Mouse (Mus musculus) midbrain, embryonic 15.5 days (tissue): ENCODE data around the gene Ncoa7. TPM values are rescaled to one million over a fixed set of nuclear protein-coding genes. Genes with fewer than 3 reads are reported as not detected.

Experiments used
- ATAC-seq: fragments of 200-750 bp; cut with Nextera tagmentation; replicated peaks from 2 replicates; pipeline ENCODE4 v1.8.0; 2017; ENCODE audit warnings: moderate TSS enrichment
- H3K27ac ChIP-seq: fragments of 300-500 bp; sonication (generic); 2 replicates; pipeline ENCODE4 v1.5.1; 2015; ENCODE audit warnings: mild to moderate bottlenecking, inconsistent platforms
- H3K27me3 ChIP-seq: fragments of 300-500 bp; sonication (generic); replicated peaks from 2 replicates; pipeline ENCODE4 v1.6.1; 2015; ENCODE audit warnings: inconsistent platforms
- H3K36me3 ChIP-seq: fragments of 300-500 bp; sonication (generic); replicated peaks from 2 replicates; pipeline ENCODE4 v1.6.1; 2015; ENCODE audit warnings: inconsistent platforms
- H3K4me1 ChIP-seq: fragments of 300-500 bp; sonication (generic); 2 replicates; pipeline ENCODE4 v1.6.1; 2015; ENCODE audit warnings: inconsistent platforms
- H3K4me2 ChIP-seq: fragments of 300-500 bp; sonication (generic); 2 replicates; pipeline ENCODE4 v1.6.1; 2015; ENCODE audit warnings: inconsistent platforms, mild to moderate bottlenecking, moderate library complexity
- H3K4me3 ChIP-seq: fragments of 300-500 bp; sonication (generic); 2 replicates; pipeline ENCODE4 v1.5.1; 2015; ENCODE audit warnings: mild to moderate bottlenecking, inconsistent platforms
- H3K9ac ChIP-seq: fragments of 300-500 bp; sonication (generic); 2 replicates; pipeline ENCODE4 v1.6.1; 2015; ENCODE audit warnings: mild to moderate bottlenecking, inconsistent platforms
- H3K9me3 ChIP-seq: fragments of 300-500 bp; sonication (generic); 2 replicates; pipeline ENCODE4 v1.6.1; 2016; ENCODE audit warnings: inconsistent platforms
- WGBS: fragments of 180-500 bp; shearing (Covaris S2); methylation state at CpG from one replicate; pipeline ENCODE4 v1.1.7; 2015; ENCODE audit warnings: mixed read lengths; 5-methylcytosine and 5-hydroxymethylcytosine counted together
- polyA plus RNA-seq: library from polyadenylated mRNA; unstranded; fragments of >200 nt; fragmentation: Nextera tagmentation; extraction: Ambion mirVana; gene quantifications from 2 replicates; pipeline ENCODE4 v1.2.1, GENCODE M21; 2015

Gene Ncoa7
- polyA plus RNA-seq, 1 experiment from 2014 or later: 19.8 TPM

DNA sequence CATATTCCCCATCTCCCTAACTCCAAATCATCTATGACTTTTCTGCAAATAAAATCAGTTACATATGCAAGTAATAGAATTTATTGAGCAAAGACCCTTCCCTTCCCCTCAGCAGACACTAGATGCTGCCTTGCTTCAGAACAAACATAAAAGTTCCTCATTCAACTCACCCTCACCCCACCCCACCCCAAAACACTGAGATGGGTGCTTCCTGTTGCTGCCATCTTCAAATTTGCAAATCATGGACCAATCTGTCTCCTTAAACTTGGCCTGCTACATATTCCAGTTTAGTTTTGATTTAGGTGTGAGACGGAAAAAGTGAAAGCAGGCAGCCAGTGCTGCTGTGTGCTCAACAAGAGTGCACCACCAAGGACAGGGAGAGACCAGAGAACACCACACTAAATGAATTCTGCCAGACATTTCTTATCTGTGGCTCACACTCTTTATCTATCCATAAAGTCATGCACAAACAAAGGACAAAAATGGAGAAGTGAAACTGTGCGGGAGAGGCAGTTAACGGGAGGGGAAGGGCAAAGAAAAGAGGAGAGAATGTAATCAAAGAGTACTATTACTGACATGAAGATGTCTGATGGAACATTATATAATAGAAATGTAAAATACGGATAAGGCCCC, 48.2 kb downstream of the Ncoa7 start:
- H3K36me3 ChIP-seq: no peaks in the 10 kb centered on the region
- no peak overlapping the region for H3K4me2 ChIP-seq
- 69% methylated on average over 4 of the region's 4 CpGs for WGBS
- no peaks in the 10 kb centered on the region for H3K9me3 ChIP-seq
- no peak overlapping the region for H3K27ac ChIP-seq
- no peaks in the 10 kb centered on the region for H3K27me3 ChIP-seq
- no peak for ATAC-seq
- no peaks in the 10 kb centered on the region for H3K4me1 ChIP-seq
- no peak overlapping the region for H3K9ac ChIP-seq
- H3K4me3 ChIP-seq: no peak overlapping the region

DNA sequence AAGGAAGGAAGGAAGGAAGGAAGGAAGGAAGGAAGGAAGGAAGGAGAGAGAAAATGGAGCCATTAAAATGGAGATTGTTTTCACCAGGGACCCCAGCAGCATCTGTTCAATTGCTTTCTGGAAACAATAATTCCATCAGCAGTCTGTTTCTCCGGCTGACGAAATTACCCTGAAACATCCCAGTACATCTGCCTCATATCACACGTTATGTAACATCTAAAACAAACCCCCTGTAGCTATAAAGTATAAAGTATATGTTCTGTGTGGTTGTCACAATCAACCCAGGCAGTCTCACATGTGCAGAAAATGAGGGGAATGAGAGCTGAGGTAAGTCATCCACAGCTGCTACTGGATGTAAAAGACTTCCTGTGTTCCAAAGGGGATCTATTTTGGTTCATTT, 49.0 kb downstream of the Ncoa7 start:
- Histone ChIP-seq H3K27me3 (no peaks in the 10 kb centered on the region), H3K9ac (no peak overlapping the region), H3K4me2 (no peak overlapping the region), H3K27ac (no peak overlapping the region), H3K36me3 (no peaks in the 10 kb centered on the region), H3K9me3 (no peaks in the 10 kb centered on the region), H3K4me3 (no peak overlapping the region), H3K4me1 (no peaks in the 10 kb centered on the region)
- no peak for ATAC-seq
- 79% methylated on average over 3 of the region's 3 CpGs for WGBS

DNA sequence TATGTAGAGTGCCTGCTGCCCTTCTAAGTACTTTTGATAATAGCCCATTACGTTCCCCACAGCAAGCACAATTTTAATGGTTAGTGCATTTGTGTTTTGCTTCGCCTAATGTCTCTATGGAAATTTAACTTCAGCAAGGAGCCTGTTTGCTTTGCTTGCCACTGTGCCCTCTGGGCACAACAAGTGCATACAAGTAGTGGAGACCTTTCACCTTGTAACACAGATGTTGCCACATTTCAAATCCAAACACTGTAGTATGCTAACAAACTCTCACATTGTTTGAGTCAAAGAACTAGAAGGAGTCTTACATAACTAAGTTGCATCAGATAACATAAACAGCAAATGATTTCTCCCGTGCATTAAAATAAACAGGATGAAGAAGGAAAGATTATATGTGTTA, 50.6 kb downstream of the Ncoa7 start:
- no peak for ATAC-seq
- Histone ChIP-seq H3K4me2 (no peak overlapping the region), H3K27me3 (no peaks in the 10 kb centered on the region), H3K4me3 (no peak overlapping the region), H3K9ac (no peak overlapping the region), H3K9me3 (no peaks in the 10 kb centered on the region), H3K36me3 (no peaks in the 10 kb centered on the region), H3K27ac (no peak overlapping the region), H3K4me1 (no peaks in the 10 kb centered on the region)
- 89% methylated on average over 3 of the region's 3 CpGs for WGBS

DNA sequence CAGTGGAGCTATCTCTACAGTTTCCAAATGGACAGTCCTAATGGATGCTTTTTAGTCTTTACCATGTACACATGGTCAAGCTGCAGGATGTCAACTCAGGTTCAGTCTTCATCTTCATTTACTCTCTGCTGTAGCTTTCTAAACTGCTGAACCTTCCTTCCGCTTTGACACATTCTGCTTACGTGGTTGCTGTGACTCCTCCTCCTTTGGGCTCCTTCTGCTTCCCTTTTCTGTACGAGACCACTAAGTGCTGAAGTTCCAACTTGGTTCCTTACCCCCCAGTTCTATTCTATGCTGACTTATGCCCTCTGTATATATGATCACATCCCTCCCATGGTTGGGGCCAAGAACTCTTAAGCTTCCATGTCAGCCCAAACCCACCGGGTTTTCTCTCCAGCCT, 51.5 kb downstream of the Ncoa7 start:
- H3K9me3 ChIP-seq: no peaks in the 10 kb centered on the region
- no peaks in the 10 kb centered on the region for H3K36me3 ChIP-seq
- H3K27me3 ChIP-seq: no peaks in the 10 kb centered on the region
- no peak overlapping the region for H3K4me2 ChIP-seq
- H3K9ac ChIP-seq: no peak overlapping the region
- 92% methylated on average over 4 of the region's 4 CpGs for WGBS
- ATAC-seq: no peak
- no peak overlapping the region for H3K27ac ChIP-seq
- H3K4me1 ChIP-seq: no peaks in the 10 kb centered on the region
- no peak overlapping the region for H3K4me3 ChIP-seq

DNA sequence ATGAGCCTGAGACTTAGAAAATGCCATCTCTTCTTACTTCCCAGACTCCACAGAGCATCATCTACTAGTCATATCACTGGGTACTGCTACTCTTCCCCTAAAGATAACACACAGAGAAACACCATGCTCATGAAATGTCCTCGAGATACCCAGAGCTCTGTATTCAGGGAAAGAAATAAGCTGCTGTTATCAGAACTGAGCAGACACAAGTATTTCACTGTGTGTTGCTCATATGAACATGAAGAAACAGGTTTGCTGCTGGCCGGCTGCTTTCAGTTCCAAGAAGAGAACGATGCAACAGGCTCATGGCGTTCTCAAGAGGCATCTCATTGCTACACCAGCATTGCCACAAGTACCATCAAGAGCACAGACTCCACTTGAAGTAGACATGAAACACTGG, 53.3 kb downstream of the Ncoa7 start:
- H3K9me3 ChIP-seq: no peaks in the 10 kb centered on the region
- no peak for ATAC-seq
- no peaks in the 10 kb centered on the region for H3K27me3 ChIP-seq
- no peaks in the 10 kb centered on the region for H3K4me1 ChIP-seq
- 95% methylated on average over 4 of the region's 4 CpGs for WGBS
- H3K9ac ChIP-seq: no peak overlapping the region
- H3K36me3 ChIP-seq: no peaks in the 10 kb centered on the region
- H3K27ac ChIP-seq: no peak overlapping the region
- no peak overlapping the region for H3K4me3 ChIP-seq
- H3K4me2 ChIP-seq: no peak overlapping the region

DNA sequence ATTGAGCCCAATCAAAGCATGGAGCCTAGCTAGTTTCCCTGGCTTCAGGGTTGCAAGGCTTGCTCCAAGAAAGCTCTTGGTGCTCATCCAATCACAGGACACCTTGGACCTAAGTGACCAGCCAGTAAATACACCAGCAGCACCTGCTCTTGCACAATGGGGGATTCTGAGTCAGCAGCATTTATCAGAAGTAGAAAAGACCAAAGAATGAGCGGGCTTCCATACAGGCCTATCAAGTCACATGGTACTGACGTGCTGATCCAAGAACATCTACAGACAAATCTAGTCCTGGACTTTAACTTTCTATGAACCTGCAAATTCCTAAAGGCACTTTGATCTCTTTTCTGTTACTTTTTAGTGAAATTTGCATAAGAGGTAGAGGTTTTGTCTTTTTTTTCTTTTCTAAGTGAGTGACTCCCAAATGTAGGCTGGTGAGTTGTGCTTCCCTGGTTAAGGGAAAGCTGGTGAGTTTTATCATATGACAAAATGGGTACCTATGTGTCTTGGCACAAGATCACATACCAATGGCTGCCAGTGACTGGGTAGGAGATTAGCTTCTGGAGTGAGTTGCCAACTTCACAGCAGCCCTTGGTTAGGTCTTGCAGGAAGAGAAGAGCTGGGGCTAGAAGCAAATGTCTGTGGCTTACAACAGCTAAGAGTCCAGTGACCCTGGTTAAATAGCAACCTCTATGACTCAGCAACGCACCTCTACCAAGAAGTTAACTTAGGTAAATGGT, 57.7 kb downstream of the Ncoa7 start:
- Histone ChIP-seq H3K9ac (no peak overlapping the region), H3K9me3 (no peaks in the 10 kb centered on the region), H3K27ac (no peak overlapping the region), H3K36me3 (no peaks in the 10 kb centered on the region), H3K27me3 (no peaks in the 10 kb centered on the region), H3K4me2 (no peak overlapping the region), H3K4me3 (no peak overlapping the region), H3K4me1 (no peaks in the 10 kb centered on the region)
- no peak for ATAC-seq
- 96% methylated on average over 3 of the region's 3 CpGs for WGBS

DNA sequence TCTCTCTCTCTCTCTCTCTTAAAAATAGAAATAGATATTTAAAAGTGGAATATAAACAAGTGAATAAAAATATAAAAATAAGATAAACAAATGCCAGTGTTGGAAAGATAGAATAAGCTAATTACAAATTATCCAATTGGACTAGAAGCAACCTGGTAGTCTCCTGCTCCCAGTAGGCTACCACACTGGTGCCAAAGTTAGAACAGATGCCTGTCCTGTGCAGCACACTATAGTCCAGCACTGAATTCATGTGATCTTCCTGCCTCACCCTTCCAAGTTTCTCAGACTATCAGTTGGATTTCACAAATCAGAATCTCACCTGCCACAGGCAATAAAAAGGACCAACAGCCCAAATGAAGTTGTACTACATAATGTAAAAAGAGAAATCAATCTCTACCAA, 59.9 kb downstream of the Ncoa7 start:
- no peak overlapping the region for H3K9ac ChIP-seq
- no peak overlapping the region for H3K4me2 ChIP-seq
- H3K4me3 ChIP-seq: no peak overlapping the region
- no peak for ATAC-seq
- no peak overlapping the region for H3K27ac ChIP-seq
- H3K36me3 ChIP-seq: no peaks in the 10 kb centered on the region
- H3K27me3 ChIP-seq: no peaks in the 10 kb centered on the region
- no peaks in the 10 kb centered on the region for H3K9me3 ChIP-seq
- H3K4me1 ChIP-seq: no peaks in the 10 kb centered on the region

DNA sequence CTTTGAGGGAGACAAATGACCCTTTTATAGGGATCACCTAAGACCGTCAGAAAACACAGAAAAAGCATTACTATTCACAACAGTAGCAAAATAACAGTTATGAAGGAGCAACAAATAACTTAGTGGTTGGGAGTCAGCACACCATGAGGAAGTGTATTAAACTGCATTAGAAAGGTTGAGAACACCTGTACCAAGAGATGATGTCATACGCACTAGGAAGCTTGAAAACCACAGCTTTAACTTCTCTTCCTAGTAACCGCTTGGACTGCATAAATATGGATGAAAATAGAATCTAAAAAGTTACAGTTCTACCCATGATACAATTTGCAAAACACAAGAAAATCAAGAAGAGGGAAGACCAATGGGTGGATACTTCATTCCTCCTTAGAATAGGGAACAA, 64.7 kb downstream of the Ncoa7 start:
- Histone ChIP-seq H3K36me3 (no peaks in the 10 kb centered on the region), H3K4me1 (no peaks in the 10 kb centered on the region), H3K27ac (no peak overlapping the region), H3K9me3 (no peaks in the 10 kb centered on the region), H3K4me2 (no peak overlapping the region), H3K4me3 (no peak overlapping the region), H3K27me3 (no peaks in the 10 kb centered on the region), H3K9ac (no peak overlapping the region)
- ATAC-seq: no peak
- WGBS: 95% methylated on average over 3 of the region's 3 CpGs

DNA sequence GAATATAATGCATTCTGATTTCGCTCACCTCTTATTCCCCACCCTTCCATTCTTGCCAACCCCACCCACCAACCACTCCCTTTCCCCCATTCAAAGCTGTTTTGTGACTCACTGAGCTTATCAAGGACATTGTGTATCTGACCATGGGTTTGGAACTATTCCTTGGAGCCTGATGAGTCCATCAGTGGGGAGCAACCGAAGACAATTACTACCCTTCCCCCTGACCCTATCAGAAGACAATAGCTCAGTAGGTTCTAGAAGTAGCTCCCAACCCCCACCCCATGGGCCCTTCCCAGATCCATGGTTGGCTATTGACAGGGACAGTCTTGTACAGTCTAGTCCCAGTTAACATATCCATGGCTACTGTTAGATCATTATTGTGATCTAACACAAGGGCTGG, 65.8 kb downstream of the Ncoa7 start:
- Histone ChIP-seq H3K9ac (no peak overlapping the region), H3K4me2 (no peak overlapping the region), H3K4me3 (no peak overlapping the region), H3K27ac (no peak overlapping the region), H3K36me3 (no peaks in the 10 kb centered on the region), H3K27me3 (no peaks in the 10 kb centered on the region), H3K9me3 (no peaks in the 10 kb centered on the region), H3K4me1 (no peaks in the 10 kb centered on the region)
- 94% methylated on average over 2 of the region's 2 CpGs for WGBS
- no peak for ATAC-seq

DNA sequence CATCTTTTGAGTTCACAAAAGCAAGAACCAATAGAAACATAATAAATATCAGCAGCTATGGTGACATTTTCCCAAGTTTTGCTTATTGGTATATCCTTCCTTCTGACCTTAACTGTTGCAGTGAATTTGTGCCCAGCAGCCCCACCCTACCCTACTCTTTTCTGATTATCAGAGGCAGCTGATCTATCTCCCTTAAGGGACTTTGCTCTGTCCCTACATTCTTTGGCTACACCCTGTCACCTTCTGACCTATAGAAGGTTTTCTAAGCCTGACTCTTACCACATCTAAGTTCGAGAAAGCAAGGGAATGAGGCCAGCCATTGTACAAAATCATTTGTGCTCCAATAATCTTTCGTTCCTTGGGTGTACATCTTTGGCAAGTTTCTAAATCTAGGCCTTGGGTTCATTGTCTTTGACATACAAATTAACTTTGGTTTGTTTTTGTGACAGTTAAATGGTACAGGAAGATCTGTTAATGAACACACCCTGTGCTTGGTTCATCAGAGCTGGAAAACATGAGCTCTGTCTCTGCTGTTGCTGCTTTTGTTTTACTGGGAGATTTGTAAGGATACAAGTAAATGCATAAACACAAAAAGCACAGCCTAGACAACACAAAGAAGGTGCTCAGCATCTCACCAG, 69.9 kb downstream of the Ncoa7 start:
- WGBS: 65% methylated on average over 2 of the region's 2 CpGs
- H3K27ac ChIP-seq: no peak overlapping the region
- H3K36me3 ChIP-seq: no peaks in the 10 kb centered on the region
- no peaks in the 10 kb centered on the region for H3K9me3 ChIP-seq
- no peaks in the 10 kb centered on the region for H3K27me3 ChIP-seq
- no peak for ATAC-seq
- no peaks in the 10 kb centered on the region for H3K4me1 ChIP-seq
- no peak overlapping the region for H3K4me2 ChIP-seq
- no peak overlapping the region for H3K9ac ChIP-seq
- no peak overlapping the region for H3K4me3 ChIP-seq

DNA sequence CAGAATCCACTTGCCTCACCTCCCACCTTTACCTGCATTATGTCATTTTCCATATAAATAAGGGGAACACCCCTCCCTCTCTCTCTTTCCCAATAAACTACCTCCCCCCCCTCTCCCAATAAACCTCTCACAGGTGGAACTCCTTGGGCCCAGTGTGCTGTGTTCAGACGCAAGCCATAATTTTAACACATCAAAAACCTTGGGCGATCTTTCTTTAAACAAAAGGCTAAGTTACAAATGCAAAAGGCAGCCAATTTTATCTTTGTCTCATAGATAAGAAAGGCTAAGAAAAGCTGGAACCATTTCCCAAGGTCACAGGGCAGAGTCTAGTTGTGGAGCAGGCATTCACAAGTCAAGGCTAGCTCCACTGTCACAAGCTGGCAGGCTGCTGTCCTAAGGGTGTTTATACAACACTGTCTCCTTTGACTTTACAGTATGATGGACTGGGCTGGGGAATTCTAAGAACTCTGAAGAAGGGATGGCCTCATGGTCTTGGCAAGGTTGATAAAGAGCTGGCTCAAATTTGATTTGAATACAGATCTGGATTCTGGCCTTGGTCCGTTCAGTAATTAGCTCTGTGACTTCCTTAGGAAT, 71.7 kb downstream of the Ncoa7 start:
- no peaks in the 10 kb centered on the region for H3K36me3 ChIP-seq
- H3K4me3 ChIP-seq: no peak overlapping the region
- no peaks in the 10 kb centered on the region for H3K9me3 ChIP-seq
- no peak overlapping the region for H3K4me2 ChIP-seq
- no peaks in the 10 kb centered on the region for H3K4me1 ChIP-seq
- H3K9ac ChIP-seq: no peak overlapping the region
- H3K27ac ChIP-seq: no peak overlapping the region
- H3K27me3 ChIP-seq: no peaks in the 10 kb centered on the region
- ATAC-seq: no peak
- WGBS: 90% methylated on average over 3 of the region's 3 CpGs

DNA sequence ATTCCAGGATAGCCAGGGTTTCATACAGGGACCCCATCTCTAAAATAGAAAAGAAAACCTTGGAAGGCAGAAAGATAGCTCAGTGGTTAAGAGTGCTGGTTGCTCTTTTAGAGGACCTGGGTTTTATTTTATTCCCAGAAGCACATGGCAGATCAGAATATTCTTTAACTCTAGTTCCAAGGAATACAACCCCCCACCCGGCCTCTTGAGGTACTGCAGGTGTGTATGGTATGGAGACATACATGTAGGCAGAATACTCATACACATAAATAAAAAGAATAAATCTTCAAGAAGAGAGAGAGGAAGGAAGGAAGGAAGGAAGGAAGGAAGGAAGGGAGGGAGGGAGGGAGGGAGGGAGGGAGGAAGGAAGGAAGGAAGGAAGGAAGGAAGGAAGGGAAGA, 72.3 kb downstream of the Ncoa7 start:
- no peak for ATAC-seq
- Histone ChIP-seq H3K9me3 (no peaks in the 10 kb centered on the region), H3K36me3 (no peaks in the 10 kb centered on the region), H3K4me2 (no peak overlapping the region), H3K27me3 (no peaks in the 10 kb centered on the region), H3K27ac (no peak overlapping the region), H3K9ac (no peak overlapping the region), H3K4me1 (no peaks in the 10 kb centered on the region), H3K4me3 (no peak overlapping the region)
- 82% methylated on average over 1 of the region's 1 CpGs for WGBS
